7 mouse cellular contexts compared by ENCODE assay signal in the genomic region with DNA sequence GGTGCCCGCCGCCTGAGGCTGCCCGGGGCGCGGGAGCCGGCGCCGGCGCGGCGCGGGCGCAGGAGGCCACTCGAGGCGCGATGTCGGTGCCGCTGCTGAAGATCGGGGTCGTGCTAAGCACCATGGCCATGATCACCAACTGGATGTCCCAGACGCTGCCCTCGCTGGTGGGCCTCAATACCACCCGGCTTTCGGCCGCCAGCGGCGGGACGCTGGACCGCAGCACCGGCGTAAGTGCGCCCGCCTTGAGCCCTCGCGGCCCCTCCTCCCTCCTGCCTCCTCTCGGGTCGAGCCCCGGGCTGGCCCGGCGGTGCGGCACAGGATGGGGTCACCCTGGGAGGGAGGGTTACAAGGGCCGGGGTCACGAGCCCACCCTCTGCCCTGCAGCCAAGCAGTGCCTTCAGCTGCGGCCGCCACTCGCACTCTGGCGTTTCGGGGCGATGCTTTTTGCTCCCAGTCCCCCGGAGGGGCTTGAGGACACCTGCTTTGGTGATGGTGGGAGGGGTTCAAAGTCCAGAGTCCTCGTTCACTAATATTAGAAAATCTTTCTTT. TPM values are rescaled to one million over a fixed set of nuclear protein-coding genes. Genes with fewer than 3 reads are reported as not detected.
DNase-seq lines count a peak whose midpoint lies in the region; ATAC-seq and TF ChIP-seq lines count a peak whose summit lies in the region.

No protein-coding gene starts in this region.

- no peaks in the 10 kb centered on the region for H3K36me3 ChIP-seq in CH12.LX (replicated peaks in 1 of 2; ENCODE audit: control insufficient read depth in 1 of 2, insufficient read depth in 1 of 2, low read length in 1 of 2)
- H3K36me3 ChIP-seq in ES-E14 (ENCODE audit: control insufficient read depth, insufficient read depth, low read length, poor library complexity, severe bottlenecking), result no peaks in the 10 kb centered on the region
- no peaks in the 10 kb centered on the region for H3K36me3 ChIP-seq in embryonic facial prominence, embryonic 13.5 days
- H3K36me3 ChIP-seq in hindbrain, embryonic 11.5 days (ENCODE audit: control insufficient read depth, insufficient read depth, low read length), result no peaks in the 10 kb centered on the region
- H3K36me3 ChIP-seq in liver, postnatal 0 days (replicated peaks; ENCODE audit: insufficient read depth, low read length), result no peaks in the 10 kb centered on the region
- H3K36me3 ChIP-seq in stomach, embryonic 16.5 days (ENCODE audit: control insufficient read depth, insufficient read depth, low read length), result no peaks in the 10 kb centered on the region

- DNase-seq in CH12.LX (ENCODE audit: extremely low read depth) (no peak), ES-E14 (ENCODE audit: low read depth, low spot score) (no peak)
- DNase-seq in hindbrain, embryonic 11.5 days (ENCODE audit: low spot score), result peak; percentile 63
- no peak for DNase-seq in liver, postnatal 0 days
- no peak for DNase-seq in natural killer cell, adult 2 months (ENCODE audit: low spot score in 2 of 2)

- H3K27me3 ChIP-seq in CH12.LX (replicated peaks), result peaks cover 83% of the 10 kb centered on the region
- peaks cover 18% of the 10 kb centered on the region for H3K27me3 ChIP-seq in embryonic facial prominence, embryonic 13.5 days
- H3K27me3 ChIP-seq in hindbrain, embryonic 11.5 days (ENCODE audit: control insufficient read depth, insufficient read depth, low read length), result no peaks in the 10 kb centered on the region; the same call in 1 of the 2 replicates
- peaks cover 54% of the 10 kb centered on the region for H3K27me3 ChIP-seq in liver, postnatal 0 days (ENCODE audit: insufficient read depth, low read length)
- H3K27me3 ChIP-seq in stomach, embryonic 16.5 days (ENCODE audit: control insufficient read depth, insufficient read depth, low read length), result no peaks in the 10 kb centered on the region; the same call in 1 of the 2 replicates

- peak overlapping the region; percentile 20; the same call in 1 of the 2 replicates for H3K9ac ChIP-seq in CH12.LX (ENCODE audit: insufficient read depth, low read depth)
- H3K9ac ChIP-seq in ES-E14 (ENCODE audit: insufficient read depth, low read depth, low read length, poor library complexity, severe bottlenecking), result peak overlapping the region; percentile 77
- H3K9ac ChIP-seq in embryonic facial prominence, embryonic 13.5 days, result peak overlapping the region; percentile 82
- H3K9ac ChIP-seq in hindbrain, embryonic 11.5 days (ENCODE audit: low read depth, low read length), result peak overlapping the region; percentile 81
- H3K9ac ChIP-seq in liver, postnatal 0 days (replicated peaks), result peak overlapping the region; percentile 44
- peak overlapping the region; percentile 82 for H3K9ac ChIP-seq in stomach, embryonic 16.5 days (ENCODE audit: low read length)

- H3K4me3 ChIP-seq in CH12.LX (replicated peaks in 1 of 3; ENCODE audit: low read depth in 2 of 3, low read length in 2 of 3, poor library complexity in 1 of 3) (peak overlapping the region; percentile 10 to 59 (median 24)), ES-E14 (ENCODE audit: insufficient read depth in 1 of 2, low read depth in 1 of 2, low read length in 2 of 2, poor library complexity in 1 of 2, severe bottlenecking in 1 of 2) (peak overlapping the region; percentile 77 to 88)
- peak overlapping the region; percentile 64 for H3K4me3 ChIP-seq in embryonic facial prominence, embryonic 13.5 days
- peak overlapping the region; percentile 60 for H3K4me3 ChIP-seq in hindbrain, embryonic 11.5 days (ENCODE audit: low read depth, low read length)
- peak overlapping the region; percentile 44 for H3K4me3 ChIP-seq in liver, postnatal 0 days (ENCODE audit: low read depth, low read length)
- H3K4me3 ChIP-seq in stomach, embryonic 16.5 days (replicated peaks; ENCODE audit: low read length), result peak overlapping the region; percentile 63

- H3K79me2 ChIP-seq in CH12.LX (replicated peaks; ENCODE audit: control insufficient read depth, extremely low read depth, insufficient read depth, poor library complexity, severe bottlenecking), result no peaks in the 10 kb centered on the region

- dilution Hi-C loops in CH12.LX (cut with MboI; ENCODE audit: extremely low pct_ligation_motif_present, extremely low pct_unique_long_range_greater_than_20kb, low sequenced_read_pairs), result no loop called here

- TF ChIP-seq POLR2A in CH12.LX (IDR thresholded peaks at IDR 0.05; ENCODE audit: low read depth, low read length), result no peak

- ATAC-seq in embryonic facial prominence, embryonic 13.5 days (ENCODE audit: insufficient number of reproducible peaks, insufficient read depth, low FRiP score, low TSS enrichment, low read depth), result no peak
- 0 out of 2 replicates have a peak, but pooled peaks have one; percentile 41 for ATAC-seq in hindbrain, embryonic 11.5 days (ENCODE audit: low FRiP score)
- no peak for ATAC-seq in liver, postnatal 0 days
- peak; percentile 14; the same call in 1 of the 2 replicates for ATAC-seq in stomach, embryonic 16.5 days (ENCODE audit: insufficient read depth, low FRiP score)

- in situ Hi-C loops in CH12.LX (cut with MboI; ENCODE audit: low pct_ligation_motif_present, low pct_unique_long_range_greater_than_20kb, low sequenced_read_pairs), result loop anchor here (5.0 kb wide), 1 partner anchor 96 kb away; no protein-coding TSS in a partner anchor
- in situ Hi-C loops in ES-E14 (cut with MboI; ENCODE audit: low sequenced_read_pairs in 2 of 2, unreplicated experiment in 2 of 2), result loop anchor here in 1 of 2 experiments (10.0 kb wide), 1 partner anchor 209 kb away; no protein-coding TSS in a partner anchor

- H3K4me1 ChIP-seq in CH12.LX (ENCODE audit: control insufficient read depth in 1 of 2, insufficient read depth in 2 of 2) (peaks cover 4 to 5% of the 10 kb centered on the region in 2 experiments; a peak in 1 of 4 replicates), ES-E14 (ENCODE audit: control insufficient read depth in 2 of 2, insufficient read depth in 2 of 2, low read length in 2 of 2, poor library complexity in 1 of 2) (peaks cover 0 to 20% of the 10 kb centered on the region in 2 experiments; a peak in 2 of 4 replicates)
- peaks cover 22% of the 10 kb centered on the region for H3K4me1 ChIP-seq in embryonic facial prominence, embryonic 13.5 days
- H3K4me1 ChIP-seq in hindbrain, embryonic 11.5 days (replicated peaks; ENCODE audit: control insufficient read depth, insufficient read depth, low read length), result peaks cover 15% of the 10 kb centered on the region; the same call in 1 of the 2 replicates
- H3K4me1 ChIP-seq in liver, postnatal 0 days (ENCODE audit: insufficient read depth), result peaks cover 11% of the 10 kb centered on the region; the same call in 1 of the 2 replicates
- H3K4me1 ChIP-seq in stomach, embryonic 16.5 days (ENCODE audit: control insufficient read depth, insufficient read depth, low read length), result peaks cover 16% of the 10 kb centered on the region

- no peak for TF ChIP-seq RAD21 in CH12.LX (IDR thresholded peaks at IDR 0.05; ENCODE audit: low read depth, low read length)

- TF ChIP-seq EP300 in CH12.LX (IDR thresholded peaks at IDR 0.05; ENCODE audit: low read length), result no peak
- no peak for TF ChIP-seq EP300 in liver, postnatal 0 days (IDR thresholded peaks at IDR 0.05; ENCODE audit: low read depth)

- no peak for TF ChIP-seq CTCF in CH12.LX (conservative IDR thresholded peaks at IDR 0.05 in 1 of 2, IDR thresholded peaks at IDR 0.05 in 1 of 2; ENCODE audit: low read depth in 2 of 2, low read length in 2 of 2)
- no peak for TF ChIP-seq CTCF in liver, postnatal 0 days (IDR thresholded peaks at IDR 0.05; ENCODE audit: low read depth)

- H3K27ac ChIP-seq in CH12.LX (ENCODE audit: insufficient read depth, low read depth), result no peak overlapping the region
- no peak overlapping the region for H3K27ac ChIP-seq in ES-E14 (ENCODE audit: insufficient read depth, low read depth, low read length, poor library complexity, severe bottlenecking)
- H3K27ac ChIP-seq in embryonic facial prominence, embryonic 13.5 days, result no peak overlapping the region
- H3K27ac ChIP-seq in hindbrain, embryonic 11.5 days (ENCODE audit: low read depth, low read length), result peak overlapping the region; percentile 72
- H3K27ac ChIP-seq in liver, postnatal 0 days (ENCODE audit: low read depth), result no peak overlapping the region
- no peak overlapping the region for H3K27ac ChIP-seq in stomach, embryonic 16.5 days (ENCODE audit: low read length)

- peak overlapping the region; percentile 73 for H3K4me2 ChIP-seq in CH12.LX (ENCODE audit: insufficient read depth, low read depth, poor library complexity, severe bottlenecking)
- H3K4me2 ChIP-seq in embryonic facial prominence, embryonic 13.5 days, result peak overlapping the region; percentile 99
- peak overlapping the region; percentile 99 for H3K4me2 ChIP-seq in hindbrain, embryonic 11.5 days (replicated peaks; ENCODE audit: low read depth, low read length)
- peak overlapping the region; percentile 73 for H3K4me2 ChIP-seq in liver, postnatal 0 days (ENCODE audit: low read depth, low read length)
- peak overlapping the region; percentile 98 for H3K4me2 ChIP-seq in stomach, embryonic 16.5 days (ENCODE audit: low read depth, low read length)

- under 1% methylated on average over 51 of the region's 51 CpGs for WGBS in embryonic facial prominence, embryonic 13.5 days
- WGBS in hindbrain, embryonic 11.5 days, result under 1% methylated on average over 33 of the region's 51 CpGs
- WGBS in liver, postnatal 0 days (ENCODE audit: insufficient replicate concordance), result 1% methylated on average over 43 of the region's 51 CpGs
- under 1% methylated on average over 51 of the region's 51 CpGs for WGBS in stomach, embryonic 16.5 days

- no peaks in the 10 kb centered on the region for H3K9me3 ChIP-seq in CH12.LX (replicated peaks; ENCODE audit: low read length)
- H3K9me3 ChIP-seq in ES-E14 (ENCODE audit: control insufficient read depth, insufficient read depth, low read depth, low read length), result no peaks in the 10 kb centered on the region
- H3K9me3 ChIP-seq in embryonic facial prominence, embryonic 13.5 days, result no peaks in the 10 kb centered on the region
- no peaks in the 10 kb centered on the region for H3K9me3 ChIP-seq in hindbrain, embryonic 11.5 days (ENCODE audit: control insufficient read depth, low read length)
- H3K9me3 ChIP-seq in liver, postnatal 0 days (ENCODE audit: low read length), result no peaks in the 10 kb centered on the region
- H3K9me3 ChIP-seq in stomach, embryonic 16.5 days (replicated peaks; ENCODE audit: control insufficient read depth, low read length), result no peaks in the 10 kb centered on the region

TF ChIP-seq in CH12.LX, 34 proteins besides CTCF, POLR2A, EP300 and RAD21 (continues in another document):
- no peak for TF ChIP-seq TCF12 (IDR thresholded peaks at IDR 0.05; ENCODE audit: low read depth, low read length)

RNA-seq across cellular contexts. Expression of a gene that starts 13.2 kb away (rescaled TPM):
- 0.34 and 0.42 TPM in 2 replicates for total RNA-seq in CH12.LX (2012; rRNA removed)
- 0.20 and 0.28 TPM in 2 replicates for total RNA-seq in CH12.LX (2014; rRNA removed)
- 0.93 and 1.3 TPM in 2 replicates for polyA plus RNA-seq in CH12.LX (2012; ENCODE audit: insufficient read length, low read depth)
- 3.4 and 5.2 TPM in 2 replicates for total RNA-seq in ES-E14 (2012; rRNA removed)
- 17.0 and 23.9 TPM in 2 replicates for polyA plus RNA-seq in embryonic facial prominence, embryonic 13.5 days (2015; fragmentation: Nextera tagmentation; extraction: Ambion mirVana)
- polyA plus RNA-seq in hindbrain, embryonic 11.5 days (2014; fragmentation: Nextera tagmentation; extraction: Ambion mirVana), result 139 and 152 TPM in 2 replicates
- polyA plus RNA-seq in liver, postnatal 0 days (2015; fragmentation: Nextera tagmentation; extraction: Ambion mirVana), result 2.4 and 3.1 TPM in 2 replicates
- 14.8 and 16.2 TPM in 2 replicates for polyA plus RNA-seq in stomach, embryonic 16.5 days (2015; fragmentation: Nextera tagmentation; extraction: Ambion mirVana)

Comparison
In these comparisons a context has a peak if more than half of its experiments do, and no peak if none do; other contexts are left out.
1. H3K4me3 ChIP-seq: peak in every context shown above with its lines; median percentile 82 in ES-E14; 64 in embryonic facial prominence, embryonic 13.5 days; 63 in stomach, embryonic 16.5 days; 60 in hindbrain, embryonic 11.5 days; 44 in liver, postnatal 0 days; 24 in CH12.LX.
2. H3K9ac ChIP-seq: peak in every context shown above with its lines; median percentile 82 in embryonic facial prominence, embryonic 13.5 days; 82 in stomach, embryonic 16.5 days; 81 in hindbrain, embryonic 11.5 days; 77 in ES-E14; 44 in liver, postnatal 0 days; 20 in CH12.LX.
3. ATAC-seq: peak in hindbrain, embryonic 11.5 days (single experiment) and stomach, embryonic 16.5 days (single experiment); none in embryonic facial prominence, embryonic 13.5 days (single experiment) and liver, postnatal 0 days (single experiment).
4. Peak in every context shown above with its lines, with median percentiles within 50 percentile points of each other: H3K4me2 ChIP-seq.